Mouse (Mus musculus) liver, adult 2 months (tissue): Measurements from ENCODE around the gene Tgfa. TPM values are rescaled to one million over a fixed set of nuclear protein-coding genes. Genes with fewer than 3 reads are reported as not detected.

ENCODE experiments used
- DNase-seq: peaks from one replicate; pipeline ENCODE4 v3.0.0-alpha.2; 2011; ENCODE audit warnings: low read depth, low spot score; ENCODE audit errors: extremely low read depth
- H3K27ac ChIP-seq: fragments of 200-500 bp; replicated peaks from 2 replicates; pipeline ENCODE4 v1.5.1; 2012; ENCODE audit warnings: low read depth, mild to moderate bottlenecking, control low read depth, inconsistent platforms, low read length; ENCODE audit not compliant: insufficient read depth
- H3K27me3 ChIP-seq: fragments of 200-500 bp; 2 replicates; pipeline ENCODE4 v1.6.1; 2012; ENCODE audit warnings: mild to moderate bottlenecking, moderate library complexity, low read length, inconsistent platforms; ENCODE audit not compliant: control insufficient read depth, insufficient read depth
- H3K36me3 ChIP-seq: fragments of 200-500 bp; 2 replicates; pipeline ENCODE4 v1.6.1; 2012; ENCODE audit warnings: low read length, inconsistent platforms; ENCODE audit not compliant: control insufficient read depth, insufficient read depth
- H3K4me1 ChIP-seq: fragments of 200-500 bp; 2 replicates; pipeline ENCODE4 v1.6.1; 2011; ENCODE audit warnings: low read length; ENCODE audit not compliant: control insufficient read depth, insufficient read depth
- H3K4me3 ChIP-seq: fragments of 200-500 bp; 2 replicates; pipeline ENCODE4 v1.5.1; 2011; ENCODE audit warnings: low read depth, mild to moderate bottlenecking, control low read depth, low read length, moderate library complexity; ENCODE audit not compliant: insufficient read depth
- H3K79me2 ChIP-seq: fragments of 200-500 bp; 2 replicates; pipeline ENCODE4 v1.6.1; 2012; ENCODE audit warnings: inconsistent platforms, mild to moderate bottlenecking, low read length, moderate library complexity; ENCODE audit not compliant: control insufficient read depth, insufficient read depth
- H3K9ac ChIP-seq: fragments of 200-500 bp; 2 replicates; pipeline ENCODE4 v1.6.1; 2012; ENCODE audit warnings: low read depth, mild to moderate bottlenecking, control low read depth, inconsistent platforms, low read length
- CTCF ChIP-seq: fragments of 200-500 bp; IDR thresholded peaks from 2 replicates; pipeline ENCODE4 v1.5.1; 2011; ENCODE audit warnings: low read depth, low read length, control low read depth
- POLR2A ChIP-seq: fragments of 200-500 bp; IDR thresholded peaks from 2 replicates; pipeline ENCODE4 v1.6.1; 2011; ENCODE audit warnings: low read length, control low read depth; ENCODE audit not compliant: insufficient read depth; ENCODE audit errors: extremely low read depth
- WGBS: fragments of 180-500 bp; shearing (Covaris S2); methylation state at CpG from one replicate; pipeline ENCODE4 v1.1.7; 2018; 5-methylcytosine and 5-hydroxymethylcytosine counted together
- polyA plus RNA-seq: library from polyadenylated mRNA; depleted of rRNA; stranded (reverse); fragments of >200 nt; gene quantifications from 2 replicates; pipeline ENCODE4 v1.2.3, GENCODE M21; 2012
- total RNA-seq: library from RNA; depleted of rRNA; stranded (reverse); fragments of >200 nt; gene quantifications from 2 replicates; pipeline ENCODE4 v1.2.3, GENCODE M21; 2014

Tgfa gene
- total and polyA plus RNA-seq, 2 experiments = 6.3 to 13.3 TPM

DNA sequence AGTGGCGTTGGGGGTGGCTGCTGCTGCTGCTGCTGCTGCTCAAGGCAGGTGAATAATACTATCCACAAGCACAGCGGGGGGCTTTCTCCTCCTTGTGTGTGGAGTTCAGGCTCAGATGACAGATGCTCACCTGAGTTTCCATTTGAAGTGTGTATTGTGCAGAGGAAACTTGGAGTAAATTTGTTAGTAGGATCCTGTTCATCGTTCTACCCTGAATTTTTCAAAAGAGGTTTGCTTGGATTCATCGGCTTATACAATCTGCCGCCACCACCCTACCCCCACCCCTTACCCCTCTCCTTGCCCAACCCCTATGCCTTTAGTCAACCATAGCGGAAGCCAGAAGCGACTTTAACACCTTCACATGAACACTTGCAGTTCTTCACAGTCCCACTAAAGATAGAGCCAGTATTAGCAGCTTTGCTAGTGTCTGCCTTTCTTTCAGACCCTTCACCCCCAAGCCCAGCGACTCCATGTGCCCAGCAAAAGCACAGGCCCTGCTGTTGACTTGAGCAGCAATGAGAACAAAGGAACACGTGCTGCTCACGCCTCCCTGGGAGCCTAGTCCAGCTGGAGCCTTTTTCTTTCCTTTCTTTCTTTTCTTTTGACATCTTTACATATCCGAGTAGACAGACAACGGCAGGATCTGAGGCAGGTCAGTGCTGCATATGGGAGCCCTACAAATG, 16.2 kb downstream of the Tgfa start:
- Histone ChIP-seq H3K4me1 (peaks cover 18% of the 10 kb centered on the region; the same call in 1 of the 2 replicates), H3K79me2 (peaks cover 35% of the 10 kb centered on the region; the same call in 1 of the 2 replicates), H3K9ac (no peak overlapping the region), H3K27ac (no peak overlapping the region), H3K36me3 (no peaks in the 10 kb centered on the region), H3K27me3 (no peaks in the 10 kb centered on the region), H3K4me3 (no peak overlapping the region)
- 93% methylated on average over 12 of the region's 12 CpGs for WGBS
- no peak for TF ChIP-seq CTCF
- no peak for TF ChIP-seq POLR2A
- DNase-seq = no peak

DNA sequence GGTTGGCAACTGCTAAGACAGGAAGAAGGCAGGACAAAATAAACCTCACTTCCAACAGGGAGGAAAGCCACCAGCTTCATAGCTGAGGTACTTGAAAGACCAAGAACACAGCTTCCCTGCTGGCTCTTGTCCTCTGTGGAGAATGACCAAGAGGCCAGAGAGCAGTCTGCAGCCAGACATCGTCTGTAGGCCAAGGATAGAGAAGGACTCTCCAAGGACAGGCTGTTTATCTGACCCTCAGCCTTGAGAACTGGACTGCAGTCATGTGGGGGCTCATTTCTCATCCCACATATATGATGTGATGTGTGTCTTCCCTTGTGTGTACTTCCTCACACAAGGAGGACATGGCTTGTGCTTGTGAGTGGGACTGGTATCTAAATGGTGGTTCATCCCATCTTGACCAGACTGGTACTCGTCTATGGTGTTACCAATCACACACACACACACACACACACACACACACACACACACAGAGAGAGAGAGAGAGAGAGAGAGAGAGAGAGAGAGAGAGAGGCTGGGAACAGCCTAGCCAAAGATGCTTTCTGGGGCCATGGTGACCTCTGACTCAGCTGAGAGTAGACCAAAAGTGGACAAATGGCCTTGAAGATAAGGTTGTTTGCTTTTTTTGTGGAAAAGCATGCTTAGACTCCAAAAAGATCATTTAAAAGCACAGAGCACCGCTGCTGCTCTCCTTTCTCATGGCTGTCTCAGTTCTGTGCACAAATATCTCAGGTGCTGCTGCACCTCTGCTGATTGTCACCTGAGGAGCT, 18.0 kb downstream of the Tgfa start:
- WGBS = 36% methylated on average over 3 of the region's 3 CpGs

DNA sequence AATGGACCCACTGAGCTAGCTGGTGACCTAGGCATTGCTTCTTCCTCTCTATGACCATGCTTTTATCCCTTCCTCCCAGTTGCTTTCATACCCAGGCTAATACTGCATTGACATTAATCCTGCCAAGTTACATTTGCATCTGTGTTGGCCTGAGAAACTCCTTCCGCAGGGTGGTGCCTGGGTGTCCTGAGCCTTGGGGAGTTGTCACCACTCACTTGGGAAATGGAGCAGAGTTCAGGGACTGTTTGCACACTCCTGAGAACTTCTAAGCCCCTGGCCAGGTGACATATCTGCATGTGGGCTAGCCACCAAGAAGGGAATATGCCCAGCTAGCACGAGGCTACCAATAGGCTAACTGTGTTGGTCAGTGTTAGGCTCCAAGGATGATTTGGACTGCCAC, 23.0 kb downstream of the Tgfa start:
- Histone ChIP-seq H3K36me3 (no peaks in the 10 kb centered on the region), H3K4me1 (peaks cover 26% of the 10 kb centered on the region), H3K79me2 (peaks cover 19% of the 10 kb centered on the region; the same call in 1 of the 2 replicates), H3K27me3 (no peaks in the 10 kb centered on the region), H3K9ac (no peak overlapping the region), H3K4me3 (no peak overlapping the region), H3K27ac (no peak overlapping the region)
- peak; percentile 37 for DNase-seq
- no peak for TF ChIP-seq POLR2A
- no peak for TF ChIP-seq CTCF
- WGBS = 38% methylated on average over 2 of the region's 2 CpGs

More for the DNA sequence above, 18.0 kb downstream of the Tgfa start:
- DNase-seq = peak; percentile 31
- no peak overlapping the region for H3K27ac ChIP-seq
- peaks cover 27% of the 10 kb centered on the region; the same call in 1 of the 2 replicates for H3K79me2 ChIP-seq
- H3K36me3 ChIP-seq = no peaks in the 10 kb centered on the region
- H3K27me3 ChIP-seq = no peaks in the 10 kb centered on the region
- no peak for TF ChIP-seq CTCF
- no peak for TF ChIP-seq POLR2A
- H3K4me1 ChIP-seq = peaks cover 24% of the 10 kb centered on the region
- H3K4me3 ChIP-seq = no peak overlapping the region
- no peak overlapping the region for H3K9ac ChIP-seq

DNA sequence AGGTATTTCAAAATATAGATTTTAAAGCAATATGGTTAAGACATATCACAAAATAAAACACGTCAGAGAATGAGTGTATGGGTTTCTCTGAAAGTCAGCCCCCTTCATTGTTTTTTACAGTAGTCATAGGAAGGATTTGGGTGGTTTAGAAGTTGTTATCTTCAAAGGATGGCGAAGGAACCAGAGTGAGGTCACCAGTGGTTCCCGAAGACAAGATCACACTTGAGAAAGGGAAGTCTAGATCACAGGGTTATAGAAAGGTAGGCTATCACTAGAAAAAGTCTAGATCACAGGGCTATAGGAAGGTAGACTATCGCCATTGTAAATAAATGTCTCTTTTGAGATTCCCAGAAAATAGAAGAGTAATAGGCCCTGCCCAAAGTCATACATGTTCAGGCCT, 23.7 kb downstream of the Tgfa start:
- H3K4me1 ChIP-seq = peaks cover 22% of the 10 kb centered on the region
- no peaks in the 10 kb centered on the region for H3K27me3 ChIP-seq
- peak overlapping the region; percentile 14 for H3K27ac ChIP-seq
- peaks cover 18% of the 10 kb centered on the region; the same call in 1 of the 2 replicates for H3K79me2 ChIP-seq
- no peak for TF ChIP-seq POLR2A
- no peak for TF ChIP-seq CTCF
- DNase-seq = no peak
- H3K36me3 ChIP-seq = no peaks in the 10 kb centered on the region
- 83% methylated on average over 4 of the region's 4 CpGs for WGBS
- no peak overlapping the region for H3K4me3 ChIP-seq
- H3K9ac ChIP-seq = no peak overlapping the region

DNA sequence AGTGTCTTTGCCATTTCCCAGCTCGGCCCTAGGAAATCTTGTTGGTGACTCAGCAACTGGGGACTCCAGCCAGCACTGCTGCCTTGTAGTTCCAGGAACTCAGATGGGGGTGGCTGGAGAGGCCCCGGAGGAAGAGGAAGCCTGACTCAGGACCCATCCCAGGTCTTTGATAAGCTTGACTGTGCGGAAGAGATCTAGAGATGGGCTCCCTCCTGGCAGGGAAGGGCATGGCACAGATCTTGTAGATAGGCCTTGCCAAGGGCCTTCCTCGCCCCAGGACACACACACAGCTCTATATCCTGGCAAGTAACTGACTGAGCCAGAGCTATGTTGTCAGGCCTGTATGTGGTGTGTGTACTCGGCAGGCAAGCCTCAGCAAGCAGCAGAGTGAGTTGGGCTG, 24.5 kb downstream of the Tgfa start:
- TF ChIP-seq CTCF (no peak), POLR2A (no peak)
- no peak overlapping the region for H3K9ac ChIP-seq

More for the DNA sequence above, 24.5 kb downstream of the Tgfa start:
- Histone ChIP-seq H3K36me3 (no peaks in the 10 kb centered on the region), H3K27me3 (no peaks in the 10 kb centered on the region), H3K79me2 (peaks cover 15% of the 10 kb centered on the region; the same call in 1 of the 2 replicates), H3K4me1 (peaks cover 22% of the 10 kb centered on the region), H3K27ac (peak overlapping the region; percentile 14), H3K4me3 (no peak overlapping the region)
- peak; percentile 24 for DNase-seq
- WGBS = 15% methylated on average over 5 of the region's 5 CpGs
